Mouse (Mus musculus): ENCODE measurements around the gene Hivep1.

DNA sequence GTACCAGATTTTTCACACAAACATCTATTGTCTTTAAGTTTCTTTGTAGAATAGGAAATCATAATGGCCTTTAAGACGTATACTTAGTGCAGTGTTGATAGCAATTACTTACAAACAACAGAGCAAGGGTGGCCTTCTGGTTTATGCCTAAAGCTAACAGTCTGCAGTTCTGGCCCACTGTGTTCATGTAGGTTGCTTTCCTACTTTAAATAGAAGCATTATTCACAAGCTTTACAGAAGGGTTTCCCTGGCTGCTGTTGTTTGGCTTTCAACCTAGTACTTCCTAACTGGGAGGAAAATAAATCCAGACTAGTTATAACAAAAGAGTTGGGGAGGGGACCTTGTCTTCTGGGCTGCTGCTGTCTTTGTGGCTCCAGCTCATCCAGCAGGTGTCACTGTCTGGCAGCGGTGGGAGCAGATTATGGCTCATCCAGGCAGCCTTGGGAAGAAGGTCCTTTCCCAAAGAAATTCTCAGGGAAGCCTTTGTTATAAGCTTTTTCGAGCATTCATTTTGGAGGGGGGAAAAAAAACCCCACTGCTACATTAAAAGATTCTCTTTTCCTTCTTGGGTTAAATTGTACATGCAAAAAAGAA, 123.1 kb downstream of the Hivep1 start:
- no peak for TF ChIP-seq CHD2 (IDR thresholded peaks at IDR 0.05; ENCODE audit: low read depth, low read length)
- no peak for TF ChIP-seq ZNF384 (IDR thresholded peaks at IDR 0.05; ENCODE audit: low read depth, low read length)

All from ES-E14 (cell line).